Mouse (Mus musculus): ENCODE measurements around the gene Csnka2ip.

GRCm38 (mm10) chr16:64563081-64563480 is 39.1 kb downstream of the Csnka2ip start:
- TF ChIP-seq CTCF (IDR thresholded peaks at IDR 0.05; ENCODE audit: extremely low read depth, insufficient read depth, insufficient read length, insufficient replicate concordance) (no peak), POLR2A (IDR thresholded peaks at IDR 0.05; ENCODE audit: low read depth, low read length) (no peak)
